Comparison of ENCODE assay signal across 17 mouse cellular contexts in the genomic region with DNA sequence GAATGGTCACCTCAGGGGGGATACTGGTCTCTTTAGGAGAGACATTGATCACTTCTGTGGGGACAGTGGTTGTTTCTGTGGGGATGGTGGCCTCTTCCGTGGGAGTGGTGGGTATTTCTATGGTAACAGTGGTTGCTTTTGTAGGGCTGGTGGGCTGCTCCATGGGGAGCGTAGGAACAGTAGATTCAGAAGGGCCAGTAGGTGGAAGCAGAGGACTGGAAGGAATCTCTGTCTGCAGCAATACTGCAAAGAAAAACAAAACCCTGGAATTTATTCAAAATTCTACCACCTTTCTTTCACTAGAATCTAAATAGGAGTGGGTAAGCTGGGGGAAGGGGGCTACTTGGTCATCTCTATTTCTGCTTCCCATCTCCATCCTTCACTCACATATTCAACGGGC. TPM values are rescaled to one million over a fixed set of nuclear protein-coding genes. Genes with fewer than 3 reads are reported as not detected.
DNase-seq lines count a peak whose midpoint lies in the region; ATAC-seq and TF ChIP-seq lines count a peak whose summit lies in the region.
"Had no signal": no experiment of that assay in that cellular context is flagged by ENCODE, and none has a peak within 500 bp of the region (broad histone marks: within the 10 kb centered on the region; RNA-seq: fewer than 3 reads in every experiment).

No protein-coding gene starts in this region.

- TF ChIP-seq CTCF in hindbrain, postnatal 0 days (IDR thresholded peaks at IDR 0.05; ENCODE audit: low read depth), result peak; percentile 63

- no peak overlapping the region for H3K4me2 ChIP-seq in hindbrain, postnatal 0 days (ENCODE audit: low read depth, low read length)
- H3K4me2 ChIP-seq in hindbrain, embryonic 13.5 days, result no peak overlapping the region
- no peak overlapping the region for H3K4me2 ChIP-seq in limb, embryonic 14.5 days (replicated peaks; ENCODE audit: low read depth, low read length, severe bottlenecking)
- H3K4me2 ChIP-seq: embryonic facial prominence, embryonic 13.5 days; hindbrain, embryonic 12.5 days; midbrain, embryonic 13.5 days; neural tube, embryonic 13.5 days had no signal

- WGBS in hindbrain, postnatal 0 days, result 37% methylated on average over 3 of the region's 3 CpGs
- WGBS in hindbrain, embryonic 13.5 days, result 41% methylated on average over 3 of the region's 3 CpGs
- WGBS in limb, embryonic 14.5 days, result 50% methylated on average over 3 of the region's 3 CpGs
- 67% methylated on average over 3 of the region's 3 CpGs for WGBS in limb, embryonic 10.5 days

- ATAC-seq in hindbrain, postnatal 0 days, result 0 out of 2 replicates have a peak, but pooled peaks have one; percentile 27
- ATAC-seq in hindbrain, embryonic 13.5 days (ENCODE audit: low FRiP score), result no peak
- ATAC-seq in limb, embryonic 14.5 days (ENCODE audit: low FRiP score, low read depth), result no peak
- ATAC-seq: forebrain, embryonic 16.5 days; midbrain, embryonic 13.5 days had no signal

- H3K27me3 ChIP-seq in hindbrain, postnatal 0 days (ENCODE audit: insufficient read depth, low read length), result no peaks in the 10 kb centered on the region
- no peaks in the 10 kb centered on the region for H3K27me3 ChIP-seq in hindbrain, embryonic 13.5 days
- H3K27me3 ChIP-seq in limb, embryonic 14.5 days (ENCODE audit: control insufficient read depth, insufficient read depth, low read length), result no peaks in the 10 kb centered on the region
- no peaks in the 10 kb centered on the region for H3K27me3 ChIP-seq in limb, embryonic 10.5 days (ENCODE audit: low read depth, poor library complexity, severe bottlenecking)
- H3K27me3 ChIP-seq: embryonic facial prominence, embryonic 13.5 days; hindbrain, embryonic 12.5 days; midbrain, embryonic 13.5 days; neural tube, embryonic 13.5 days had no signal

- peak; percentile 51 for DNase-seq in hindbrain, postnatal 0 days (ENCODE audit: low spot score)
- DNase-seq in limb, embryonic 14.5 days (ENCODE audit: low spot score), result peak; percentile 34
- no peak for DNase-seq in limb, embryonic 10.5 days (ENCODE audit: low spot score)
- DNase-seq in 3T3-L1 (ENCODE audit: low read depth, low spot score) (peak; percentile 41), 416B (ENCODE audit: low read depth) (peak; percentile 37)
- DNase-seq in c-Kit-positive CD71-positive TER-119-positive erythroid progenitor cells, embryonic 14.5 days (ENCODE audit: low spot score), result no peak
- DNase-seq: cerebellum, adult 2 months; gastrocnemius, postnatal 14 days; kidney, postnatal 25 days; retina, postnatal 1 day; thymus, adult 2 months had no signal

- no peak for TF ChIP-seq POLR2A in limb, embryonic 14.5 days (IDR thresholded peaks at IDR 0.05; ENCODE audit: borderline replicate concordance, extremely low read depth, insufficient read depth, insufficient read length)

- no peak overlapping the region for H3K4me3 ChIP-seq in hindbrain, postnatal 0 days (ENCODE audit: low read length)
- H3K4me3 ChIP-seq in hindbrain, embryonic 13.5 days, result no peak overlapping the region
- no peak overlapping the region for H3K4me3 ChIP-seq in limb, embryonic 14.5 days (replicated peaks; ENCODE audit: low read length)
- no peak overlapping the region for H3K4me3 ChIP-seq in limb, embryonic 10.5 days
- H3K4me3 ChIP-seq: embryonic facial prominence, embryonic 13.5 days; hindbrain, embryonic 12.5 days; midbrain, embryonic 13.5 days; neural tube, embryonic 13.5 days had no signal

- H3K4me1 ChIP-seq in hindbrain, postnatal 0 days (ENCODE audit: insufficient read depth, low read length), result no peaks in the 10 kb centered on the region
- H3K4me1 ChIP-seq in hindbrain, embryonic 13.5 days (replicated peaks), result no peaks in the 10 kb centered on the region
- no peaks in the 10 kb centered on the region for H3K4me1 ChIP-seq in limb, embryonic 14.5 days (ENCODE audit: control insufficient read depth, insufficient read depth, low read length)
- no peaks in the 10 kb centered on the region for H3K4me1 ChIP-seq in limb, embryonic 10.5 days
- H3K4me1 ChIP-seq: embryonic facial prominence, embryonic 13.5 days; hindbrain, embryonic 12.5 days; midbrain, embryonic 13.5 days; neural tube, embryonic 13.5 days had no signal

- H3K36me3 ChIP-seq in hindbrain, postnatal 0 days (ENCODE audit: insufficient read depth, low read length), result no peaks in the 10 kb centered on the region
- H3K36me3 ChIP-seq in hindbrain, embryonic 13.5 days, result no peaks in the 10 kb centered on the region
- no peaks in the 10 kb centered on the region for H3K36me3 ChIP-seq in limb, embryonic 14.5 days (ENCODE audit: control insufficient read depth, insufficient read depth, low read length)
- H3K36me3 ChIP-seq in limb, embryonic 10.5 days, result no peaks in the 10 kb centered on the region
- H3K36me3 ChIP-seq: embryonic facial prominence, embryonic 13.5 days; hindbrain, embryonic 12.5 days; midbrain, embryonic 13.5 days; neural tube, embryonic 13.5 days had no signal

- H3K27ac ChIP-seq in hindbrain, postnatal 0 days, result no peak overlapping the region
- H3K27ac ChIP-seq in hindbrain, embryonic 13.5 days, result no peak overlapping the region
- H3K27ac ChIP-seq in limb, embryonic 14.5 days (replicated peaks; ENCODE audit: low read depth, low read length), result no peak overlapping the region
- H3K27ac ChIP-seq in limb, embryonic 10.5 days, result no peak overlapping the region
- H3K27ac ChIP-seq: embryonic facial prominence, embryonic 13.5 days; hindbrain, embryonic 12.5 days; midbrain, embryonic 13.5 days; neural tube, embryonic 13.5 days had no signal

- H3K9ac ChIP-seq in hindbrain, postnatal 0 days (replicated peaks; ENCODE audit: low read length), result no peak overlapping the region
- no peak overlapping the region for H3K9ac ChIP-seq in hindbrain, embryonic 13.5 days
- no peak overlapping the region for H3K9ac ChIP-seq in limb, embryonic 14.5 days (ENCODE audit: low read depth, low read length, severe bottlenecking)
- H3K9ac ChIP-seq: embryonic facial prominence, embryonic 13.5 days; hindbrain, embryonic 12.5 days; midbrain, embryonic 13.5 days; neural tube, embryonic 13.5 days had no signal

- H3K9me3 ChIP-seq in hindbrain, postnatal 0 days (ENCODE audit: low read length), result no peaks in the 10 kb centered on the region
- no peaks in the 10 kb centered on the region for H3K9me3 ChIP-seq in hindbrain, embryonic 13.5 days
- H3K9me3 ChIP-seq in limb, embryonic 14.5 days (ENCODE audit: control insufficient read depth, low read length), result no peaks in the 10 kb centered on the region
- H3K9me3 ChIP-seq in limb, embryonic 10.5 days (replicated peaks), result no peaks in the 10 kb centered on the region
- H3K9me3 ChIP-seq: embryonic facial prominence, embryonic 13.5 days; hindbrain, embryonic 12.5 days; midbrain, embryonic 13.5 days; neural tube, embryonic 13.5 days had no signal

RNA-seq across cellular contexts. Expression of a gene that starts 11.8 kb away (rescaled TPM):
- total RNA-seq in hindbrain, postnatal 0 days (2014; rRNA removed), result 0.43 and 1.6 TPM in 2 replicates
- polyA plus RNA-seq in hindbrain, postnatal 0 days (2015; fragmentation: Nextera tagmentation; extraction: Ambion mirVana), result 0.15 and 0.25 TPM in 2 replicates
- 0.06 and 0.08 TPM in 2 replicates for polyA plus RNA-seq in hindbrain, embryonic 13.5 days (2015; fragmentation: Nextera tagmentation; extraction: Ambion mirVana)
- polyA plus RNA-seq in limb, embryonic 14.5 days (2012; rRNA removed), result 0.35 and 0.37 TPM in 2 replicates
- 0.11 TPM in 1 of 2 replicates, not detected in the other for polyA plus RNA-seq in limb, embryonic 14.5 days (2014; fragmentation: Nextera tagmentation; extraction: Ambion mirVana)
- 0.03 and 0.10 TPM in 2 replicates for polyA plus RNA-seq in limb, embryonic 10.5 days (2016; fragmentation: Nextera tagmentation; extraction: Ambion mirVana)

RNA-seq across cellular contexts. Expression of a gene that starts 37.3 kb away (rescaled TPM):
- 62.1 and 83.5 TPM in 2 replicates for total RNA-seq in hindbrain, postnatal 0 days (2014; rRNA removed)
- polyA plus RNA-seq in hindbrain, postnatal 0 days (2015; fragmentation: Nextera tagmentation; extraction: Ambion mirVana), result 82.2 and 85.3 TPM in 2 replicates
- 82.2 and 85.1 TPM in 2 replicates for polyA plus RNA-seq in hindbrain, embryonic 13.5 days (2015; fragmentation: Nextera tagmentation; extraction: Ambion mirVana)
- 40.6 and 50.4 TPM in 2 replicates for polyA plus RNA-seq in limb, embryonic 14.5 days (2012; rRNA removed)
- polyA plus RNA-seq in limb, embryonic 14.5 days (2014; fragmentation: Nextera tagmentation; extraction: Ambion mirVana), result 52.1 and 54.2 TPM in 2 replicates
- polyA plus RNA-seq in limb, embryonic 10.5 days (2016; fragmentation: Nextera tagmentation; extraction: Ambion mirVana), result 53.2 and 63.4 TPM in 2 replicates

RNA-seq across cellular contexts. Expression of a gene that starts 53.3 kb away (rescaled TPM):
- total RNA-seq in hindbrain, postnatal 0 days (2014; rRNA removed), result 20.3 and 21.4 TPM in 2 replicates
- polyA plus RNA-seq in hindbrain, postnatal 0 days (2015; fragmentation: Nextera tagmentation; extraction: Ambion mirVana), result 15.1 and 16.2 TPM in 2 replicates
- 17.9 and 19.5 TPM in 2 replicates for polyA plus RNA-seq in hindbrain, embryonic 13.5 days (2015; fragmentation: Nextera tagmentation; extraction: Ambion mirVana)
- 45.1 and 51.5 TPM in 2 replicates for polyA plus RNA-seq in limb, embryonic 14.5 days (2012; rRNA removed)
- polyA plus RNA-seq in limb, embryonic 14.5 days (2014; fragmentation: Nextera tagmentation; extraction: Ambion mirVana), result 11.8 and 13.3 TPM in 2 replicates
- 13.5 and 14.6 TPM in 2 replicates for polyA plus RNA-seq in limb, embryonic 10.5 days (2016; fragmentation: Nextera tagmentation; extraction: Ambion mirVana)

Comparison
In these comparisons a context has a peak if more than half of its experiments do, and no peak if none do; other contexts are left out.
1. DNase-seq: peak in hindbrain, postnatal 0 days (single experiment), limb, embryonic 14.5 days (single experiment), 3T3-L1 (single experiment) and 416B (single experiment); none in limb, embryonic 10.5 days (single experiment) and c-Kit-positive CD71-positive TER-119-positive erythroid progenitor cells, embryonic 14.5 days (single experiment).